Mouse (Mus musculus) midbrain, embryonic 14.5 days (tissue): ENCODE measurements at regions not wholly inside any gene's neighbourhood (a gene's known extent, or its start where the extent isn't known, plus 50 kb on each side); places are given as distances from the start of the nearest gene placed in this dataset.

Source experiments
- ATAC-seq: fragments of 200-750 bp; cut with Nextera tagmentation; 2 replicates; pipeline ENCODE4 v1.8.0; 2017; ENCODE audit warnings: moderate number of reproducible peaks, moderate library complexity; ENCODE audit not compliant: low FRiP score, low TSS enrichment
- DNase-seq: peaks from one replicate; pipeline ENCODE4 v3.0.0-alpha.2; 2015
- H3K27ac ChIP-seq: fragments of 300-500 bp; sonication (generic); replicated peaks from 2 replicates; pipeline ENCODE4 v1.5.1; 2014; ENCODE audit warnings: mild to moderate bottlenecking, low read depth, low read length, moderate library complexity
- H3K27me3 ChIP-seq: fragments of 300-500 bp; sonication (generic); 2 replicates; pipeline ENCODE4 v1.6.1; 2014; ENCODE audit warnings: low read length, control low read depth, mixed read lengths; ENCODE audit not compliant: control insufficient read depth, insufficient read depth
- H3K36me3 ChIP-seq: fragments of 300-500 bp; sonication (generic); 2 replicates; pipeline ENCODE4 v1.6.1; 2014; ENCODE audit warnings: low read length, control low read depth; ENCODE audit not compliant: control insufficient read depth, insufficient read depth
- H3K4me1 ChIP-seq: fragments of 300-500 bp; sonication (generic); 2 replicates; pipeline ENCODE4 v1.6.1; 2014; ENCODE audit warnings: mild to moderate bottlenecking, antibody characterized with exemption, low read length, control low read depth; ENCODE audit not compliant: control insufficient read depth, insufficient read depth
- H3K4me2 ChIP-seq: fragments of 300-500 bp; sonication (generic); 2 replicates; pipeline ENCODE4 v1.6.1; 2014; ENCODE audit warnings: mild to moderate bottlenecking, low read length, moderate library complexity
- H3K4me3 ChIP-seq: fragments of 300-500 bp; sonication (generic); replicated peaks from 2 replicates; pipeline ENCODE4 v1.5.1; 2014; ENCODE audit warnings: low read depth, low read length
- H3K9ac ChIP-seq: fragments of 300-500 bp; sonication (generic); replicated peaks from 2 replicates; pipeline ENCODE4 v1.6.1; 2014; ENCODE audit warnings: mild to moderate bottlenecking, low read length, moderate library complexity
- H3K9me3 ChIP-seq: fragments of 300-500 bp; sonication (generic); 2 replicates; pipeline ENCODE4 v1.6.1; 2016; ENCODE audit warnings: low read length, control low read depth, mixed read lengths; ENCODE audit not compliant: control insufficient read depth
- WGBS: fragments of 180-500 bp; shearing (Covaris S2); extraction: QIAGEN DNeasy Blood & Tissue Kit; methylation state at CpG from one replicate; pipeline ENCODE4 v1.1.7; 2014; 5-methylcytosine and 5-hydroxymethylcytosine counted together

GRCm38 (mm10) chr9:120812667-120813210 is 116.3 kb upstream of the Ctnnb1 start:
- H3K4me1 ChIP-seq = no peaks in the 10 kb centered on the region
- ATAC-seq = no peak
- no peak overlapping the region for H3K4me3 ChIP-seq
- no peaks in the 10 kb centered on the region for H3K9me3 ChIP-seq
- H3K27ac ChIP-seq = no peak overlapping the region
- DNase-seq = no peak
- H3K9ac ChIP-seq = no peak overlapping the region
- 74% methylated on average over 17 of the region's 17 CpGs for WGBS
- H3K27me3 ChIP-seq = no peaks in the 10 kb centered on the region
- no peaks in the 10 kb centered on the region for H3K36me3 ChIP-seq
- no peak overlapping the region for H3K4me2 ChIP-seq

GRCm38 (mm10) chr9:120814286-120814685 is 114.7 kb upstream of the Ctnnb1 start:
- H3K27ac ChIP-seq = no peak overlapping the region
- no peak overlapping the region for H3K4me3 ChIP-seq
- no peaks in the 10 kb centered on the region for H3K9me3 ChIP-seq
- WGBS = 85% methylated on average over 4 of the region's 4 CpGs
- no peaks in the 10 kb centered on the region for H3K27me3 ChIP-seq
- DNase-seq = no peak
- ATAC-seq = no peak
- H3K4me1 ChIP-seq = no peaks in the 10 kb centered on the region
- H3K9ac ChIP-seq = no peak overlapping the region
- H3K4me2 ChIP-seq = no peak overlapping the region
- H3K36me3 ChIP-seq = no peaks in the 10 kb centered on the region

- no peaks in the 10 kb centered on the region for H3K27me3 ChIP-seq
- WGBS = 88% methylated on average over 22 of the region's 22 CpGs
- H3K4me1 ChIP-seq = no peaks in the 10 kb centered on the region
- no peak overlapping the region for H3K4me2 ChIP-seq
- no peak overlapping the region for H3K27ac ChIP-seq
- DNase-seq (no peak), ATAC-seq (no peak)
- no peaks in the 10 kb centered on the region for H3K36me3 ChIP-seq
- no peak overlapping the region for H3K4me3 ChIP-seq
- no peaks in the 10 kb centered on the region for H3K9me3 ChIP-seq
- H3K9ac ChIP-seq = no peak overlapping the region
These were observed 110.2 kb upstream of the Ctnnb1 start for GRCm38 (mm10) chr9:120818726-120819317.

GRCm38 (mm10) chr9:120820892-120821291 is 108.1 kb upstream of the Ctnnb1 start:
- WGBS = 92% methylated on average over 6 of the region's 6 CpGs
- Histone ChIP-seq H3K27ac (no peak overlapping the region), H3K9ac (no peak overlapping the region), H3K9me3 (no peaks in the 10 kb centered on the region), H3K4me1 (no peaks in the 10 kb centered on the region), H3K27me3 (no peaks in the 10 kb centered on the region), H3K36me3 (no peaks in the 10 kb centered on the region), H3K4me2 (no peak overlapping the region), H3K4me3 (no peak overlapping the region)
- DNase-seq (no peak), ATAC-seq (no peak)

GRCm38 (mm10) chr9:120823397-120823796 is 105.6 kb upstream of the Ctnnb1 start:
- peak; percentile 31 for DNase-seq
- H3K9ac ChIP-seq = no peak overlapping the region
- no peaks in the 10 kb centered on the region for H3K36me3 ChIP-seq
- H3K27me3 ChIP-seq = no peaks in the 10 kb centered on the region
- no peak for ATAC-seq
- H3K9me3 ChIP-seq = no peaks in the 10 kb centered on the region
- 71% methylated on average over 6 of the region's 6 CpGs for WGBS
- H3K4me2 ChIP-seq = no peak overlapping the region
- H3K27ac ChIP-seq = no peak overlapping the region
- no peaks in the 10 kb centered on the region for H3K4me1 ChIP-seq
- no peak overlapping the region for H3K4me3 ChIP-seq

- Histone ChIP-seq H3K27me3 (no peaks in the 10 kb centered on the region), H3K4me3 (no peak overlapping the region), H3K9me3 (no peaks in the 10 kb centered on the region), H3K36me3 (no peaks in the 10 kb centered on the region), H3K4me2 (no peak overlapping the region), H3K4me1 (no peaks in the 10 kb centered on the region), H3K9ac (no peak overlapping the region), H3K27ac (no peak overlapping the region)
- WGBS = 85% methylated on average over 4 of the region's 4 CpGs
- ATAC-seq (no peak), DNase-seq (no peak)
These were observed 102.8 kb upstream of the Ctnnb1 start for GRCm38 (mm10) chr9:120826266-120826665.

- no peaks in the 10 kb centered on the region for H3K36me3 ChIP-seq
- no peak overlapping the region for H3K4me2 ChIP-seq
- no peak overlapping the region for H3K4me3 ChIP-seq
- H3K9me3 ChIP-seq = no peaks in the 10 kb centered on the region
- DNase-seq (peak; percentile 51), ATAC-seq (no peak)
- H3K27me3 ChIP-seq = no peaks in the 10 kb centered on the region
- WGBS = 75% methylated on average over 5 of the region's 5 CpGs
- no peaks in the 10 kb centered on the region for H3K4me1 ChIP-seq
- H3K27ac ChIP-seq = no peak overlapping the region
- H3K9ac ChIP-seq = no peak overlapping the region
These were observed 98.5 kb upstream of the Ctnnb1 start for GRCm38 (mm10) chr9:120830526-120830925.

GRCm38 (mm10) chr9:120834166-120834565 is 94.8 kb upstream of the Ctnnb1 start:
- Histone ChIP-seq H3K36me3 (no peaks in the 10 kb centered on the region), H3K27ac (no peak overlapping the region), H3K4me3 (no peak overlapping the region), H3K9me3 (no peaks in the 10 kb centered on the region), H3K27me3 (no peaks in the 10 kb centered on the region), H3K4me2 (no peak overlapping the region), H3K9ac (no peak overlapping the region), H3K4me1 (no peaks in the 10 kb centered on the region)
- 91% methylated on average over 9 of the region's 9 CpGs for WGBS
- DNase-seq (no peak), ATAC-seq (no peak)

- 97% methylated on average over 4 of the region's 4 CpGs for WGBS
- Histone ChIP-seq H3K27ac (no peak overlapping the region), H3K4me1 (no peaks in the 10 kb centered on the region), H3K4me3 (no peak overlapping the region), H3K27me3 (no peaks in the 10 kb centered on the region), H3K9me3 (no peaks in the 10 kb centered on the region), H3K36me3 (no peaks in the 10 kb centered on the region), H3K9ac (no peak overlapping the region), H3K4me2 (no peak overlapping the region)
- ATAC-seq = no peak
- DNase-seq = no peak
These were observed 93.4 kb upstream of the Ctnnb1 start for GRCm38 (mm10) chr9:120835621-120836020.
